Comparison of ENCODE assay signal across 18 mouse cellular contexts in the genomic region with DNA sequence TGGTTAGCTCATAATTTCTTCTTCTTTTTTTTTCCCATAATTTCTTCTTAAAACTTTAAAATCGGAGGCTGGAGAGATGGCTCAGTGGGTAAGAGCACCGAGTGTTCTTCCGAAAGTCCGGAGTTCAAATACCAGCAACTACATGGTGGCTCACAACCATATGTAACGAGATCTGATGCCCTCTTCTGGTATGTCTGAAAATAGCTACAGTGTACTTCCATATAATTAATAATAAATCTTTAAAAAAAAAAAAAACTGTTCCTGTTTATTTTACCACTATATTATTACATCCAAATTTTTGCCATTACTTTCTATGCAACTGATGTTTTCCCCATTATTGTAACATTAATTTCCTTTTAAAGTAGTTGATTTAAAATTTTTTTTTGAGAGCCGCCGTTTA. TPM values are rescaled to one million over a fixed set of nuclear protein-coding genes. Genes with fewer than 3 reads are reported as not detected.
DNase-seq lines count a peak whose midpoint lies in the region; ATAC-seq and TF ChIP-seq lines count a peak whose summit lies in the region.
"Had no signal": no experiment of that assay in that cellular context is flagged by ENCODE, and none has a peak within 500 bp of the region (broad histone marks: within the 10 kb centered on the region; RNA-seq: fewer than 3 reads in every experiment).

No protein-coding gene starts in this region.

- peaks cover 2% of the 10 kb centered on the region; the same call in 1 of the 2 replicates for H3K36me3 ChIP-seq in forebrain, postnatal 0 days (ENCODE audit: insufficient read depth)
- no peaks in the 10 kb centered on the region for H3K36me3 ChIP-seq in forebrain, embryonic 12.5 days (replicated peaks)
- H3K36me3 ChIP-seq: heart, embryonic 12.5 days; limb, embryonic 10.5 days; liver, embryonic 15.5 days had no signal

- H3K4me1 ChIP-seq in forebrain, postnatal 0 days (ENCODE audit: insufficient read depth) = no peaks in the 10 kb centered on the region
- peaks cover 7% of the 10 kb centered on the region; the same call in 1 of the 2 replicates for H3K4me1 ChIP-seq in forebrain, embryonic 12.5 days
- H3K4me1 ChIP-seq: limb, embryonic 10.5 days; liver, embryonic 15.5 days had no signal

- H3K9ac ChIP-seq in forebrain, postnatal 0 days = no peak overlapping the region
- H3K9ac ChIP-seq in forebrain, embryonic 12.5 days = no peak overlapping the region
- H3K9ac ChIP-seq: heart, embryonic 12.5 days; liver, embryonic 15.5 days had no signal

- DNase-seq in forebrain, postnatal 0 days = no peak
- DNase-seq in layer of hippocampus, adult 2 months (ENCODE audit: low spot score in 2 of 2) = no peak
- DNase-seq in layer of hippocampus, adult 9-11 months = no peak
- peak; percentile 58 for DNase-seq in 3T3-L1 (ENCODE audit: low read depth, low spot score)
- DNase-seq in adipocyte (ENCODE audit: low spot score) = peak; percentile 32
- no peak for DNase-seq in adrenal gland, adult 8-10 months
- DNase-seq: adrenal gland, postnatal 36 days; cerebellum, adult 9-11 months; gastrocnemius, postnatal 14 days; heart, postnatal 4 days; kidney, postnatal 4 days; layer of hippocampus, postnatal 36 days; thymus, postnatal 25 days had no signal

- H3K4me2 ChIP-seq in forebrain, postnatal 0 days (ENCODE audit: low read depth) = no peak overlapping the region
- H3K4me2 ChIP-seq in forebrain, embryonic 12.5 days = no peak overlapping the region
- H3K4me2 ChIP-seq: heart, embryonic 12.5 days; liver, embryonic 15.5 days had no signal

- H3K9me3 ChIP-seq in forebrain, postnatal 0 days (ENCODE audit: low read length) = no peaks in the 10 kb centered on the region
- H3K9me3 ChIP-seq in forebrain, embryonic 12.5 days = no peaks in the 10 kb centered on the region
- H3K9me3 ChIP-seq: heart, embryonic 12.5 days; limb, embryonic 10.5 days; liver, embryonic 15.5 days; megakaryocyte, embryonic 14.5 days had no signal

- no peak overlapping the region for H3K4me3 ChIP-seq in forebrain, postnatal 0 days (ENCODE audit: low read depth, low read length)
- no peak overlapping the region for H3K4me3 ChIP-seq in forebrain, embryonic 12.5 days (replicated peaks)
- H3K4me3 ChIP-seq in layer of hippocampus, adult 2 months = no peak overlapping the region
- H3K4me3 ChIP-seq: heart, embryonic 12.5 days; limb, embryonic 10.5 days; liver, embryonic 15.5 days; megakaryocyte, embryonic 14.5 days had no signal

- TF ChIP-seq CTCF in forebrain, postnatal 0 days (IDR thresholded peaks at IDR 0.05; ENCODE audit: low read depth) = peak; percentile 20
- peak; percentile 68 for TF ChIP-seq CTCF in layer of hippocampus, adult 2 months (conservative IDR thresholded peaks at IDR 0.05)

- no peaks in the 10 kb centered on the region for H3K27me3 ChIP-seq in forebrain, postnatal 0 days (ENCODE audit: insufficient read depth, low read length)
- no peaks in the 10 kb centered on the region for H3K27me3 ChIP-seq in forebrain, embryonic 12.5 days
- H3K27me3 ChIP-seq: heart, embryonic 12.5 days; liver, embryonic 15.5 days had no signal

- 80% methylated on average over 7 of the region's 7 CpGs for WGBS in forebrain, postnatal 0 days
- WGBS in forebrain, embryonic 12.5 days = 88% methylated on average over 7 of the region's 7 CpGs

- no peak for ATAC-seq in forebrain, postnatal 0 days
- ATAC-seq in forebrain, embryonic 12.5 days (ENCODE audit: low FRiP score) = no peak

- H3K27ac ChIP-seq in forebrain, postnatal 0 days (ENCODE audit: low read depth, low read length) = no peak overlapping the region
- no peak overlapping the region for H3K27ac ChIP-seq in forebrain, embryonic 12.5 days
- H3K27ac ChIP-seq in layer of hippocampus, adult 2 months = no peak overlapping the region
- H3K27ac ChIP-seq: limb, embryonic 10.5 days; liver, embryonic 15.5 days had no signal

RNA-seq across cellular contexts. Expression of a gene that starts 31.1 kb away (rescaled TPM):
- total RNA-seq in forebrain, postnatal 0 days (2014; rRNA removed) = 11.2 and 11.3 TPM in 2 replicates
- polyA plus RNA-seq in forebrain, postnatal 0 days (2015; fragmentation: Nextera tagmentation; extraction: Ambion mirVana) = 7.5 and 8.7 TPM in 2 replicates
- 4.1 and 4.8 TPM in 2 replicates for polyA plus RNA-seq in forebrain, embryonic 12.5 days (2016; fragmentation: Nextera tagmentation; extraction: Ambion mirVana)
- total RNA-seq in layer of hippocampus, adult 2 months (2021) = 10 to 100 TPM; 13.1 to 14.0 TPM
- 1 to 10 TPM; 2.4 to 2.7 (median 2.4) TPM for total RNA-seq in adrenal gland, adult 8-10 months (2022)

RNA-seq across cellular contexts. Expression of a gene that starts 34.4 kb away (rescaled TPM):
- 392 and 404 TPM in 2 replicates for total RNA-seq in forebrain, postnatal 0 days (2014; rRNA removed)
- 334 and 452 TPM in 2 replicates for polyA plus RNA-seq in forebrain, postnatal 0 days (2015; fragmentation: Nextera tagmentation; extraction: Ambion mirVana)
- polyA plus RNA-seq in forebrain, embryonic 12.5 days (2016; fragmentation: Nextera tagmentation; extraction: Ambion mirVana) = 399 and 410 TPM in 2 replicates
- 100 to 1,000 TPM; 192 to 193 TPM for total RNA-seq in layer of hippocampus, adult 2 months (2021)
- total RNA-seq in adrenal gland, adult 8-10 months (2022) = 100 to 1,000 TPM; 154 to 280 (median 237) TPM

Comparison
In these comparisons a context has a peak if more than half of its experiments do, and no peak if none do; other contexts are left out.
1. DNase-seq: peak in 3T3-L1 (single experiment) and adipocyte (single experiment); none in forebrain, postnatal 0 days (single experiment), layer of hippocampus, adult 2 months (0 of 2), layer of hippocampus, adult 9-11 months (single experiment) and adrenal gland, adult 8-10 months (single experiment).